Mouse (Mus musculus): ENCODE data around the gene Dexi. TPM values are rescaled to one million over a fixed set of nuclear protein-coding genes. Genes with fewer than 3 reads are reported as not detected.

The Dexi gene
- polyA plus RNA-seq, 1 experiment from 2014 or later: 26.5 TPM

- Histone ChIP-seq H3K36me3 (ENCODE audit: control insufficient read depth, insufficient read depth, low read length) (peaks cover 36% of the 10 kb centered on the region), H3K4me3 (ENCODE audit: low read depth, low read length) (no peak overlapping the region), H3K9ac (ENCODE audit: low read length) (no peak overlapping the region), H3K4me1 (replicated peaks; ENCODE audit: control insufficient read depth, insufficient read depth, low read length) (no peaks in the 10 kb centered on the region), H3K4me2 (ENCODE audit: low read length) (no peak overlapping the region), H3K27me3 (replicated peaks; ENCODE audit: control insufficient read depth, insufficient read depth, low read length) (no peaks in the 10 kb centered on the region), H3K27ac (ENCODE audit: low read depth) (no peak overlapping the region), H3K9me3 (ENCODE audit: control insufficient read depth, low read length) (no peaks in the 10 kb centered on the region)
- ATAC-seq (replicated peaks; ENCODE audit: low FRiP score, low TSS enrichment, low read depth) (no peak), DNase-seq (ENCODE audit: low spot score) (no peak)
- WGBS: 88% methylated on average over 4 of the region's 4 CpGs
Measured at GRCm38 (mm10) chr16:10533781-10534180, 9.1 kb downstream of the Dexi start.

GRCm38 (mm10) chr16:10530179-10530578, 12.7 kb downstream of the Dexi start:
- H3K9me3 ChIP-seq (ENCODE audit: control insufficient read depth, low read length): no peaks in the 10 kb centered on the region
- H3K27me3 ChIP-seq (replicated peaks; ENCODE audit: control insufficient read depth, insufficient read depth, low read length): no peaks in the 10 kb centered on the region
- no peak for DNase-seq (ENCODE audit: low spot score)
- H3K4me1 ChIP-seq (replicated peaks; ENCODE audit: control insufficient read depth, insufficient read depth, low read length): no peaks in the 10 kb centered on the region
- H3K9ac ChIP-seq (ENCODE audit: low read length): no peak overlapping the region
- no peak overlapping the region for H3K4me2 ChIP-seq (ENCODE audit: low read length)
- 93% methylated on average over 4 of the region's 4 CpGs for WGBS
- H3K36me3 ChIP-seq (ENCODE audit: control insufficient read depth, insufficient read depth, low read length): peaks cover 22% of the 10 kb centered on the region
- no peak overlapping the region for H3K27ac ChIP-seq (ENCODE audit: low read depth)
- no peak for ATAC-seq (replicated peaks; ENCODE audit: low FRiP score, low TSS enrichment, low read depth)
- H3K4me3 ChIP-seq (ENCODE audit: low read depth, low read length): no peak overlapping the region

GRCm38 (mm10) chr16:10528382-10528781, 14.5 kb downstream of the Dexi start:
- Histone ChIP-seq H3K4me2 (ENCODE audit: low read length) (no peak overlapping the region), H3K4me3 (ENCODE audit: low read depth, low read length) (no peak overlapping the region), H3K27me3 (replicated peaks; ENCODE audit: control insufficient read depth, insufficient read depth, low read length) (no peaks in the 10 kb centered on the region), H3K4me1 (replicated peaks; ENCODE audit: control insufficient read depth, insufficient read depth, low read length) (no peaks in the 10 kb centered on the region), H3K36me3 (ENCODE audit: control insufficient read depth, insufficient read depth, low read length) (peaks cover 22% of the 10 kb centered on the region), H3K9ac (ENCODE audit: low read length) (no peak overlapping the region), H3K9me3 (ENCODE audit: control insufficient read depth, low read length) (no peaks in the 10 kb centered on the region), H3K27ac (ENCODE audit: low read depth) (no peak overlapping the region)
- 79% methylated on average over 3 of the region's 3 CpGs for WGBS
- ATAC-seq (replicated peaks; ENCODE audit: low FRiP score, low TSS enrichment, low read depth) (no peak), DNase-seq (ENCODE audit: low spot score) (no peak)

- H3K27ac ChIP-seq (ENCODE audit: low read depth): no peak overlapping the region
- no peak for DNase-seq (ENCODE audit: low spot score)
- 77% methylated on average over 6 of the region's 6 CpGs for WGBS
Measured at GRCm38 (mm10) chr16:10527046-10527644, 15.7 kb downstream of the Dexi start.

GRCm38 (mm10) chr16:10525610-10525980, 17.3 kb downstream of the Dexi start:
- Histone ChIP-seq H3K9ac (ENCODE audit: low read length) (no peak overlapping the region), H3K27ac (ENCODE audit: low read depth) (no peak overlapping the region), H3K4me1 (replicated peaks; ENCODE audit: control insufficient read depth, insufficient read depth, low read length) (no peaks in the 10 kb centered on the region), H3K27me3 (replicated peaks; ENCODE audit: control insufficient read depth, insufficient read depth, low read length) (no peaks in the 10 kb centered on the region), H3K4me2 (ENCODE audit: low read length) (no peak overlapping the region), H3K4me3 (ENCODE audit: low read depth, low read length) (no peak overlapping the region), H3K9me3 (ENCODE audit: control insufficient read depth, low read length) (no peaks in the 10 kb centered on the region), H3K36me3 (ENCODE audit: control insufficient read depth, insufficient read depth, low read length) (peaks cover 13% of the 10 kb centered on the region)
- 71% methylated on average over 2 of the region's 2 CpGs for WGBS
- no peak for ATAC-seq (replicated peaks; ENCODE audit: low FRiP score, low TSS enrichment, low read depth)
- DNase-seq (ENCODE audit: low spot score): no peak

More at GRCm38 (mm10) chr16:10527046-10527644, 15.7 kb downstream of the Dexi start:
- ATAC-seq (replicated peaks; ENCODE audit: low FRiP score, low TSS enrichment, low read depth): no peak
- H3K4me2 ChIP-seq (ENCODE audit: low read length): no peak overlapping the region
- H3K36me3 ChIP-seq (ENCODE audit: control insufficient read depth, insufficient read depth, low read length): peaks cover 18% of the 10 kb centered on the region
- no peaks in the 10 kb centered on the region for H3K9me3 ChIP-seq (ENCODE audit: control insufficient read depth, low read length)
- H3K27me3 ChIP-seq (replicated peaks; ENCODE audit: control insufficient read depth, insufficient read depth, low read length): no peaks in the 10 kb centered on the region
- H3K4me1 ChIP-seq (replicated peaks; ENCODE audit: control insufficient read depth, insufficient read depth, low read length): no peaks in the 10 kb centered on the region
- no peak overlapping the region for H3K4me3 ChIP-seq (ENCODE audit: low read depth, low read length)
- no peak overlapping the region for H3K9ac ChIP-seq (ENCODE audit: low read length)

GRCm38 (mm10) chr16:10524866-10525609, 17.8 kb downstream of the Dexi start:
- DNase-seq (ENCODE audit: low spot score): no peak
- 85% methylated on average over 4 of the region's 4 CpGs for whole genome bisulfite sequencing
- no peak for ATAC-seq (replicated peaks; ENCODE audit: low FRiP score, low TSS enrichment, low read depth)
- Histone ChIP-seq H3K4me2 (ENCODE audit: low read length) (no peak overlapping the region), H3K4me1 (replicated peaks; ENCODE audit: control insufficient read depth, insufficient read depth, low read length) (no peaks in the 10 kb centered on the region), H3K27me3 (replicated peaks; ENCODE audit: control insufficient read depth, insufficient read depth, low read length) (no peaks in the 10 kb centered on the region), H3K9ac (ENCODE audit: low read length) (no peak overlapping the region), H3K27ac (ENCODE audit: low read depth) (no peak overlapping the region), H3K36me3 (ENCODE audit: control insufficient read depth, insufficient read depth, low read length) (peaks cover 8% of the 10 kb centered on the region), H3K4me3 (ENCODE audit: low read depth, low read length) (no peak overlapping the region), H3K9me3 (ENCODE audit: control insufficient read depth, low read length) (no peaks in the 10 kb centered on the region)

- Histone ChIP-seq H3K4me3 (ENCODE audit: low read depth, low read length) (no peak overlapping the region), H3K9ac (ENCODE audit: low read length) (no peak overlapping the region), H3K4me2 (ENCODE audit: low read length) (no peak overlapping the region), H3K27ac (ENCODE audit: low read depth) (no peak overlapping the region), H3K36me3 (ENCODE audit: control insufficient read depth, insufficient read depth, low read length) (no peaks in the 10 kb centered on the region), H3K27me3 (replicated peaks; ENCODE audit: control insufficient read depth, insufficient read depth, low read length) (no peaks in the 10 kb centered on the region), H3K4me1 (replicated peaks; ENCODE audit: control insufficient read depth, insufficient read depth, low read length) (no peaks in the 10 kb centered on the region), H3K9me3 (ENCODE audit: control insufficient read depth, low read length) (no peaks in the 10 kb centered on the region)
- DNase-seq (ENCODE audit: low spot score) (no peak), ATAC-seq (replicated peaks; ENCODE audit: low FRiP score, low TSS enrichment, low read depth) (no peak)
- 86% methylated on average over 8 of the region's 8 CpGs for WGBS
Measured at GRCm38 (mm10) chr16:10523650-10524049, 19.2 kb downstream of the Dexi start.

GRCm38 (mm10) chr16:10522811-10523210, 20.0 kb downstream of the Dexi start:
- H3K27me3 ChIP-seq (replicated peaks; ENCODE audit: control insufficient read depth, insufficient read depth, low read length): no peaks in the 10 kb centered on the region
- H3K9ac ChIP-seq (ENCODE audit: low read length): no peak overlapping the region
- no peaks in the 10 kb centered on the region for H3K9me3 ChIP-seq (ENCODE audit: control insufficient read depth, low read length)
- ATAC-seq (replicated peaks; ENCODE audit: low FRiP score, low TSS enrichment, low read depth) (no peak), DNase-seq (ENCODE audit: low spot score) (peak; percentile 74)
- no peak overlapping the region for H3K4me3 ChIP-seq (ENCODE audit: low read depth, low read length)
- H3K36me3 ChIP-seq (ENCODE audit: control insufficient read depth, insufficient read depth, low read length): no peaks in the 10 kb centered on the region
- H3K27ac ChIP-seq (ENCODE audit: low read depth): no peak overlapping the region
- H3K4me2 ChIP-seq (ENCODE audit: low read length): no peak overlapping the region
- WGBS: 88% methylated on average over 1 of the region's 1 CpGs
- H3K4me1 ChIP-seq (replicated peaks; ENCODE audit: control insufficient read depth, insufficient read depth, low read length): no peaks in the 10 kb centered on the region

All from intestine, embryonic 14.5 days (tissue).